Mouse (Mus musculus) hindbrain, postnatal 0 days (tissue): ENCODE measurements around the gene H2-DMa. TPM values are rescaled to one million over a fixed set of nuclear protein-coding genes. Genes with fewer than 3 reads are reported as not detected.

Experiments
- ATAC-seq: fragments of 200-750 bp; cut with Nextera tagmentation; 2 replicates; pipeline ENCODE4 v1.8.0; 2017; ENCODE audit warnings: mild to moderate bottlenecking, moderate TSS enrichment, moderate library complexity
- DNase-seq: peaks from one replicate; pipeline ENCODE4 v3.0.0-alpha.2; 2015; ENCODE audit warnings: low spot score
- H3K27ac ChIP-seq: fragments of 300-500 bp; sonication (generic); 2 replicates; pipeline ENCODE4 v1.5.1; 2014; ENCODE audit warnings: mild to moderate bottlenecking
- H3K27me3 ChIP-seq: fragments of 300-500 bp; sonication (generic); 2 replicates; pipeline ENCODE4 v1.6.1; 2014; ENCODE audit warnings: low read length, mixed read lengths; ENCODE audit not compliant: insufficient read depth
- H3K36me3 ChIP-seq: fragments of 300-500 bp; sonication (generic); 2 replicates; pipeline ENCODE4 v1.6.1; 2014; ENCODE audit warnings: low read length, mixed read lengths; ENCODE audit not compliant: insufficient read depth
- H3K4me1 ChIP-seq: fragments of 300-500 bp; sonication (generic); 2 replicates; pipeline ENCODE4 v1.6.1; 2014; ENCODE audit warnings: antibody characterized with exemption, low read length, mixed read lengths; ENCODE audit not compliant: insufficient read depth
- H3K4me2 ChIP-seq: fragments of 300-500 bp; sonication (generic); 2 replicates; pipeline ENCODE4 v1.6.1; 2014; ENCODE audit warnings: low read depth, mild to moderate bottlenecking, low read length, moderate library complexity, mixed read lengths
- H3K4me3 ChIP-seq: fragments of 300-500 bp; sonication (generic); 2 replicates; pipeline ENCODE4 v1.5.1; 2014; ENCODE audit warnings: low read length
- H3K9ac ChIP-seq: fragments of 300-500 bp; sonication (generic); replicated peaks from 2 replicates; pipeline ENCODE4 v1.6.1; 2014; ENCODE audit warnings: mild to moderate bottlenecking, low read length, moderate library complexity, mixed read lengths
- H3K9me3 ChIP-seq: fragments of 300-500 bp; sonication (generic); 2 replicates; pipeline ENCODE4 v1.6.1; 2016; ENCODE audit warnings: low read length, mixed read lengths
- CTCF ChIP-seq: IDR thresholded peaks from 2 replicates; pipeline ENCODE4 v1.5.1; 2016; ENCODE audit warnings: antibody characterized with exemption, control low read depth, low read depth
- WGBS: fragments of 180-500 bp; shearing (Covaris S2); extraction: QIAGEN DNeasy Blood & Tissue Kit; methylation state at CpG from one replicate; pipeline ENCODE4 v1.1.7; 2014; 5-methylcytosine and 5-hydroxymethylcytosine counted together
- polyA plus RNA-seq: library from polyadenylated mRNA; unstranded; fragments of >200 nt; fragmentation: Nextera tagmentation; extraction: Ambion mirVana; gene quantifications from 2 replicates; pipeline ENCODE4 v1.2.1, GENCODE M21; 2015
- total RNA-seq: library from RNA; depleted of rRNA; stranded (reverse); fragments of >200 nt; gene quantifications from 2 replicates; pipeline ENCODE4 v1.2.3, GENCODE M21; 2014

The H2-DMa gene
- total and polyA plus RNA-seq, 2 experiments from 2014 or later, result 24.1 to 30.9 TPM

DNA sequence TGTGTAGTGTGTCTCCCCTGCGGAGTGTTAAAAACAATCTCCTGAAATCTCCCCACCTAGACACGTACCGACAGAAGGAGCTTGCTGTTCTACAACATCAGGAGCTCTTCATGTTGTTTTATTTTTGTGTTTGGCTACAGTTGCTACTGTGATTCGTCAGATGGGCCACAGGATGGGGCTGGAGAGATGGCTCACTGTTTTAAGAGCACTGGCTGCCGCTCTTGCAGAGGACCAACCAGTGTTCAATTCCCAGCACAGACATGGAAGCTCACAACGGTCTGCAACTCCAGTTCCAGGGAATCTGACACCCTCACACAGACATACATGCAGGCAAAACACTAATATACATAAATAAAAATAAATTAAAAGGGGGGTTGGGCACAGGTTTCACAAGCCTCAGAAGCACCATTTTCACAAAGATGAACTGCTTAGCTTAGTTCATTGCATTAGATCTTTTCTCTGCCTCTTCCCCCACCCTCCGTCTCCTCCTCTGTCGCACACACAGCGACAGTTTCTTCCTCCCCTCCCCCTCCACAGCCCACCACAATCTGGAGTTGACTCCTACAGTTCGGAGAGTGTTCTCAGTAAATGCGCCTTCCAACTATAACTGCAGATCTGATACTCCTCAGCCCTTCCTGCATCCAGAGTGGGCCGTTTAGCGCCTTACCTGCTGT is 9.1 kb downstream of the H2-DMa start:
- WGBS, result 22% methylated on average over 13 of the region's 13 CpGs
- no peak overlapping the region for H3K4me3 ChIP-seq
- no peaks in the 10 kb centered on the region for H3K27me3 ChIP-seq
- peak; percentile 15; the same call in 1 of the 2 replicates for ATAC-seq
- no peaks in the 10 kb centered on the region for H3K36me3 ChIP-seq
- peak; percentile 42 for TF ChIP-seq CTCF
- H3K4me1 ChIP-seq, result no peaks in the 10 kb centered on the region
- no peak overlapping the region for H3K9ac ChIP-seq
- H3K9me3 ChIP-seq, result no peaks in the 10 kb centered on the region
- H3K4me2 ChIP-seq, result peak overlapping the region; percentile 1; the same call in 1 of the 2 replicates
- DNase-seq, result peak; percentile 30
- H3K27ac ChIP-seq, result no peak overlapping the region

GRCm38 (mm10) chr17:34128944-34129791 is 9.8 kb downstream of the H2-DMa start:
- Histone ChIP-seq H3K4me3 (no peak overlapping the region), H3K4me1 (no peaks in the 10 kb centered on the region), H3K27me3 (no peaks in the 10 kb centered on the region), H3K4me2 (peak overlapping the region; percentile 1; the same call in 1 of the 2 replicates), H3K36me3 (no peaks in the 10 kb centered on the region), H3K9me3 (no peaks in the 10 kb centered on the region), H3K27ac (no peak overlapping the region), H3K9ac (no peak overlapping the region)
- DNase-seq (no peak), ATAC-seq (no peak)
- WGBS, result 21% methylated on average over 18 of the region's 18 CpGs
- peak; percentile 39; the same call in 1 of the 2 replicates for TF ChIP-seq CTCF

- ATAC-seq (no peak), DNase-seq (no peak)
- H3K9me3 ChIP-seq, result no peaks in the 10 kb centered on the region
- no peaks in the 10 kb centered on the region for H3K27me3 ChIP-seq
- WGBS, result 82% methylated on average over 19 of the region's 19 CpGs
- no peak for TF ChIP-seq CTCF
- no peak overlapping the region for H3K27ac ChIP-seq
- no peaks in the 10 kb centered on the region for H3K4me1 ChIP-seq
- no peak overlapping the region for H3K4me3 ChIP-seq
- H3K4me2 ChIP-seq, result no peak overlapping the region
- no peak overlapping the region for H3K9ac ChIP-seq
- no peaks in the 10 kb centered on the region for H3K36me3 ChIP-seq
Observed at GRCm38 (mm10) chr17:34130073-34130947, 11.0 kb downstream of the H2-DMa start.

DNA sequence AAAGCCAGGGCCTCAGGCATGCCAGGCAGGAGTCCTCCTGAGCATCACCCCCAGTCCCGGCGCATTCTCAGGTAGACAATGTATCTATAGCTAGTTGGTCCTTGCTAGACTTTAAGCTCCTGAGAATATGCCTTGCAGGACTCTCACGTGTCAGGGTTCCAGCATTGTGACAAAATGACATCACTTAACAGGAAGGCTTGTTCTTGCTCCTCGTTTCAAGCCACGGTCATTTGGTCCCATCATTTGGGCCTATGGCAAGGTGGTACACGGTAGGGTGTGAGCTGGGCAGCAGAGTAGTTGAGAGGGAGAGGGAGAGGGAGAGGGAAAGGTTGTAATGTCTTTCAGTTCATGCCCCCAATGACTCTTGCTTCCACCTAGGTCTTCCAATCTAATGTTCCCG is 12.6 kb downstream of the H2-DMa start:
- DNase-seq, result no peak
- H3K4me3 ChIP-seq, result no peak overlapping the region
- H3K36me3 ChIP-seq, result no peaks in the 10 kb centered on the region
- no peak overlapping the region for H3K9ac ChIP-seq
- no peaks in the 10 kb centered on the region for H3K4me1 ChIP-seq
- H3K27me3 ChIP-seq, result no peaks in the 10 kb centered on the region
- H3K9me3 ChIP-seq, result no peaks in the 10 kb centered on the region
- 70% methylated on average over 7 of the region's 7 CpGs for WGBS
- H3K4me2 ChIP-seq, result no peak overlapping the region
- no peak for TF ChIP-seq CTCF
- no peak overlapping the region for H3K27ac ChIP-seq
- ATAC-seq, result no peak

GRCm38 (mm10) chr17:34133289-34133688 is 13.9 kb downstream of the H2-DMa start:
- Histone ChIP-seq H3K9me3 (no peaks in the 10 kb centered on the region), H3K9ac (no peak overlapping the region), H3K4me3 (no peak overlapping the region), H3K36me3 (no peaks in the 10 kb centered on the region), H3K27ac (no peak overlapping the region), H3K4me2 (no peak overlapping the region), H3K4me1 (no peaks in the 10 kb centered on the region), H3K27me3 (peaks cover 8% of the 10 kb centered on the region)
- TF ChIP-seq CTCF, result peak; percentile 52
- DNase-seq (peak; percentile 12), ATAC-seq (no peak)
- 83% methylated on average over 11 of the region's 11 CpGs for WGBS

DNA sequence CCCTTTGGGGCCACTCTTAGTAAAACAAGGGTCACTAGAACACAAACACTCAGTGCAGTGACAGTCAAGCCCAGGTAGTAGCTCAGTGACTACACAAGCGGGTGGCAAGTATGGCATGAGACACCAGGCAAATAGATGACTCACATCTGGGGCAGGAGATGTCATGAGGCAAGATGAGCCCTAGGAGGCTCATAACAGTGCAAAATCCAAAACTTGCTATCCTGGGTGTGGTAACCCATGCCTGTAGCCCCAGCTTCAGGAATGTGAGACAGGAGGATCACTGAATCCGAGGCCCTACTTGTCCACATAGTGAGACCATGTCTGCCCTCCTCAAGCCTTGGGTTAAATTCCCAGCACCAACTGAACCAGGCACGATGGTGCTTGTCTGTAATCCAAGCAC is 15.1 kb downstream of the H2-DMa start:
- peaks cover 4% of the 10 kb centered on the region; the same call in 1 of the 2 replicates for H3K4me1 ChIP-seq
- H3K9ac ChIP-seq, result no peak overlapping the region
- no peak for DNase-seq
- no peak overlapping the region for H3K27ac ChIP-seq
- H3K36me3 ChIP-seq, result no peaks in the 10 kb centered on the region
- no peak for TF ChIP-seq CTCF
- H3K9me3 ChIP-seq, result no peaks in the 10 kb centered on the region
- ATAC-seq, result no peak
- H3K4me2 ChIP-seq, result no peak overlapping the region
- WGBS, result 91% methylated on average over 3 of the region's 3 CpGs
- H3K27me3 ChIP-seq, result peaks cover 19% of the 10 kb centered on the region
- H3K4me3 ChIP-seq, result no peak overlapping the region
